Mouse (Mus musculus) urinary bladder, postnatal 0 days (tissue): Measurements from ENCODE around the gene Cdr1. TPM values are rescaled to one million over a fixed set of nuclear protein-coding genes. Genes with fewer than 3 reads are reported as not detected.

Experiments used
- microRNA-seq: library from miRNA; unstranded; fragments of <30 nt; microRNA quantifications from one replicate; pipeline ENCODE4, GENCODE M21; 2016
- polyA plus RNA-seq: library from polyadenylated mRNA; unstranded; fragments of >200 nt; fragmentation: Nextera tagmentation; extraction: Ambion mirVana; gene quantifications from 2 replicates; pipeline ENCODE4 v1.2.1, GENCODE M21; 2015

Cdr1 gene
- not detected in 2 replicates for polyA plus RNA-seq

GRCm38 (mm10) chrX:61185458-61185857 lies at the start of gene Cdr1:
TSS of gene Cdr1 (minus strand) at chrX:61185558.

Small RNAs within 50 kb of the gene (microRNA-seq; reads per million reads assigned to microRNA genes)
- not detected for gene Gm24396
